Mouse (Mus musculus) layer of hippocampus, adult 11-12 months (tissue): ENCODE results near the gene Dnal4.
A peak's percentile ranks its signal among the peaks of the same experiment; 100 is the strongest.

Source experiments
- DNase-seq: peaks from one replicate; pipeline ENCODE4 v3.0.0; 2022; ENCODE audit warnings: low spot score

The Dnal4 gene

GRCm38 (mm10) chr15:79733192-79733591 lies 44.5 kb downstream of the Dnal4 start:
- DNase-seq, result no peak

GRCm38 (mm10) chr15:79731554-79731953 lies 46.1 kb downstream of the Dnal4 start:
- DNase-seq, result no peak

- no peak for DNase-seq
Observed at GRCm38 (mm10) chr15:79728731-79729388, 48.8 kb downstream of the Dnal4 start.

GRCm38 (mm10) chr15:79728311-79728710 lies 49.3 kb downstream of the Dnal4 start:
- no peak for DNase-seq

- no peak for DNase-seq
Observed at GRCm38 (mm10) chr15:79727840-79728239, 49.8 kb downstream of the Dnal4 start.

- no peak for DNase-seq
Observed at GRCm38 (mm10) chr15:79725190-79725789, 52.4 kb downstream of the Dnal4 start.

GRCm38 (mm10) chr15:79723439-79723838 lies 54.2 kb downstream of the Dnal4 start:
- DNase-seq, result peak; percentile 60

GRCm38 (mm10) chr15:79720796-79721195 lies 56.9 kb downstream of the Dnal4 start:
- peak; percentile 45 for DNase-seq

- no peak for DNase-seq
Observed at GRCm38 (mm10) chr15:79720267-79720666, 57.4 kb downstream of the Dnal4 start.

GRCm38 (mm10) chr15:79716710-79717109 lies 60.9 kb downstream of the Dnal4 start:
- no peak for DNase-seq

- no peak for DNase-seq
Observed at GRCm38 (mm10) chr15:79715646-79716045, 62.0 kb downstream of the Dnal4 start.
